Mouse (Mus musculus): ENCODE results near the gene Maff.

DNA sequence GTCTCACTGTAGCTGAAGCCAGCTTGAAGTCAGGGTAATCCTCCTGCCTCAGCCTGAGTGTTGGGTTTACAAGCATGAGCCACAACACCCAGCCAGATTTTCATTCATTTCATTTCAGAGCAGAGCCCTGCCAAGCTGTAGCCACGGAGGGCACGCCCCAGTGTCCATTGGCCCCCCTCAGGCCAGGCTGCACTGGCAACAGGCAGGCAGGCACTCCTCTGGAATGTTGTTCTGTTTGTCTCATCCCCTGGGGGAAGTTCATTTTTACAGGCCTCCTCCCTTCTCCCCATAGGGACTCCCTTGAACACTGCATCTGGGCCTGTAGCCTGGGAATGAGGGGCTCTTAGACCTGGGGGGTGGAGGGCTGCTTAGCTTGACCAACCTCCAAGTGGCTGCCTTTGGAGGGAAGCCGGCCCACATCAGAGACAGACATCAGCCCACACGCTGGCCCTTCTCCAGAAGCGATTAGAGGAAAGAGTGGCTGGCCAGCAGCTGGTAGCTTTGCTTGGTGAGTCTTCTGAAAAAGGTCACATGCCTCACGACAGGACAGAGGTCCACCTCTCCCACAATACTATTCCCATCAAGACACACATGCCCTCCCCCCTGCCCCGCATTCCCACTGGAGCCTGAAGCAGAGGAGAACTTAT is 45.1 kb downstream of the Maff start:
- TF ChIP-seq CTCF (IDR thresholded peaks at IDR 0.05; ENCODE audit: insufficient read depth, low read depth, low read length) (no peak), POLR2A (IDR thresholded peaks at IDR 0.05; ENCODE audit: insufficient read depth, low read depth, low read length) (no peak)

Measured in olfactory bulb, adult 2 months (tissue).